Mouse (Mus musculus): ENCODE measurements around the gene Tnfaip8l2.
"Not testable (repeated sequence)": the region's sequence is repeated elsewhere in the genome, so short reads cannot be mapped to it uniquely, and the experiment has no call there.

The Tnfaip8l2 gene

DNA sequence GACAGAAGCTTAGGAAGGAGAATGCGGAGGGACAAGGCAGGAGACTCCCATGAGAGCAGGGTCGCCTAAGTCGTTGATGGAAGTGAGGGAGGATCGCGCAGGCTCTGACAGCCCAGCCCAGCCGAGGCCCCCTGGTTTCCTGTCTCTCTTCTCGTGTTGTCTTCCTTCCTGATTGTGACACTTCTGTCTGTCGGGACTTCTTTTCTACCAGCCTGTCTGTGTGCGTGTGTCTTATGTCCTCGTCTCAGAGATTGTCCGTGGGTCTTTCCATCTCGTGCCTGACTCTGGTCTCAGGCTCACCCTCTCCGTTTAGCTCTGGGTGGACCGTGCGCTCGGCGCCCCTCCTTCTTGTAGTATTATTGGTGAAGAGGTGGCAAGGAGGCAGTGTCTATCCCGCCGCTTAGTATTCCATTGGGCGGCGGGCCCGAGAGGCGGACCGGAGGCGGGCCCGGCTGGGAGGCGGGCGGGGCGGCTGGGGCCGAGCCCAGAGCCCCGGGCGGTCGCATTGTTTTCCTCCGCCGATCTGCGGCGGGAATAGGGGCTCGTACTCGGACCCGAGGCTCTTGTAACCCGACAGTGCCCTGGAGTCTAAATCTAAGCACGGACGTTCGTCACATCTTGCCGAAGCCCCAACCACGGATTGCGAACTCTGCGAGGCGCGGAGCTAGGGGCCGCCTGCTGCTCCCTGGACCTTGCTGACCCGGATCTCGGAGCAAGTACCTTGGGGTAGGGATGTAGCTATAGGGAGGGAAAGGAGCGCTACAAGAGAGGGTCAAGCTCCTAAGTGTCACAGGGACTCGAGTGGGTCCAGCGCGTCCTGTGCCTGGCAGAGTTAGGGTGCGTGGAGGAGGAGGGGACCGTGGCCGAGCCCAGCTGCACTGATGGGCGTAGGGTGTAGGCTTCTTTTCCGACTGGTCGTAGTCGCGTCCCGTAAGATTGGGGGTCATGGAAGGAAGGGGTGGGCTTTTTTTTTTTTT, 18.1 kb upstream of the Tnfaip8l2 start, which contains the start of gene Sema6c:
Sema6c (plus strand) TSS at position 471 of the 977 bp plus-strand sequence.
- DNase-seq (ENCODE audit: low read depth) = peak; percentile 85

DNA sequence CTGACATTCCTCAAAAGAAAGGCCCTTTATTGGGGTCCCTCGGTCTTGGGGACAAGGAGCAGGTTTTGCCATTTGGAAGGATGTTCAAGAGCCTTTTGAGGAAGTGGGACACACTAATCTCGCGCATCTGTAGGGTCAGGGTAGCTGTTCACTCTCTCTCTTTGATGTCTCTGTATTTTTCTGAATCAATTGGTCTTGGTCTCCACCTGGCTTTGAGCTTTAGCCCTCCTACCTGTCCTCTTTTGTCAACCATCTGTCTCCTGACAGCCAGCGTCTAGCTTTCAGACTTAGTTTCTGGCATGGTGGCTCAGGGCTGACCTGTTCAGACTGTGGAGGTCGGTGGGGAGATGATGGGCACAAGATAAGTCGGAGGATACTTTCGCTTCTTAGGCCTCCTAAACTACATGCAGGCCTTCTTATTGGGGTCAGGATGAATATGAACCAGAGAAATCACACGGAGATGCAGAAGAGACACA, 17.4 kb upstream of the Tnfaip8l2 start:
- DNase-seq (ENCODE audit: low read depth) = peak; percentile 16

DNA sequence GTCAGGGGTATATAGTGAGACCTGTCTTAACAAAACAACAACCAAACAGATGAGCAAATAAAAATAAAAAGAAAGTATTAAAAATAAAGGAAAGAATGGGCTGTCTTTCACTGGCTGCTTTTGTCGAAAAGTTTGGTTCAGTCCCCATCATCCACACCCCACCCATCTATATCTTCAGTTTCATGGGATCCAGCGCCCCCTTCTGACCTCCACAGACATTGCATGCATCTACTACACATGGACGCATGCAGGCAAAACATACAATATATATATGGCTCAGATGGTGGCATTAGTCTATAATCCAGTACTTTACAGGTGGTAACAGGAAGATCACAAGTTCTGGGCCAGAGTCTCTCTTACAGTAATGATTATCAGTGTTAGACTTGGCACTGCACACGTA, 11.7 kb upstream of the Tnfaip8l2 start:
- peak; percentile 83 for DNase-seq (ENCODE audit: low read depth)

DNA sequence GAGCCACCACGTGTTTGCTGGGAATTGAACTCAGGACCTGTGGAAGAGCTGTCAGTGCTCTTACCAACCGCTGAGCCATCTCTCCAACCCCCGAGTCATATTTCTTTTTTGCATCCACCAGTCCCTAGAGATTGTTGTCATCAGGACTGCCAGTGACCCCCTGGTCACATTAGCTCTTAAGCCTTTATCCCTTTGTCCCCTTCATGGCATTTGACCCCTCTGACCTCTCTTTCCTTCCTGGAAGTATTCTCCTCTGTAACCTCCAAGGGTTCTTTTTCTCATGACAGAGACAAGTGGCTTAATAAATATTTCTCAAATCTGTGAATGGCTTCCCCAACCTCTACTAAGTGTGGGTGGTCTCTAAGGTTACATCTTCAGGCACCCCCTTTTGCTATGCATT, 5.8 kb upstream of the Tnfaip8l2 start:
- no peak for DNase-seq (ENCODE audit: low read depth)

DNA sequence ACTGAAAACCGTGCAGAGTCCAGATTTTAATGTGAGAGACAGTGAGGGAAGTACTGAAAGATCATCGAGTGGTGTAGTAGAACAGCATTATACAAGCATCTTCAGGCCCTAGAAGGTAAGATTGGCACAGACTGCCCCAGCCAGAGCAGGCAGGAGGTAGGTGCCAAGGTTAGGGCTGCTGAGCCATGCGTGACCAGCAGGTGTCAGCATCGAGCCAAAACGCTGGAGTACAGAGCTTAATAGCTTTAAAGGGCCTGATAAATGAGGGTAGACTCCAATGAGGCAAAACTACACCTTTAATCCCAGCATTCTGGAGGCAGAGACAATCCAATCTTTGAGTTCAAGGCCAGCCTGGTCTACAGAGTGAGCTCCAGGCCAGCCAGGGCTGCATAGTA, 454 bp upstream of the Tnfaip8l2 start:
- DNase-seq (ENCODE audit: low read depth) = peak; percentile 84

DNA sequence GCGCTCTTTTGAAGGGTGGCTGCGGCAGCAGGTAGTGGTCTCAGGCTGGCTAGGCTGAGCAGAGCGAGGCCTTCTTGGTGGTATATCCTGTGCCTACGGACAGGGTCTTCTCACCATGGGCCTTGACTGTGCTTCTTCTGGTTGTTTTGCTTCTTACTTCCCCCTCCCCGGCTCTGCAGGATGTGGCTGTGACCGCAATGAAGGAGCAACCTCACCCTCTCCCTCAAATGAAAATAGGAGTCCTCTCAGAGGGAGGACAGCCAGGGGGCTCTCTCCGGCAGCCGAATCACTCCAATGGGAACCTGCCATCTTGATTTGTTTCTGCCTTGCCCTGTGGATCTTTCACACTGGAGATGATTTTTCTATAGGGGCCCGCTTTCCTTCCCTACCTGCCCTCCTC, 686 bp downstream of the Tnfaip8l2 start:
- peak; percentile 88 for DNase-seq (ENCODE audit: low read depth)

DNA sequence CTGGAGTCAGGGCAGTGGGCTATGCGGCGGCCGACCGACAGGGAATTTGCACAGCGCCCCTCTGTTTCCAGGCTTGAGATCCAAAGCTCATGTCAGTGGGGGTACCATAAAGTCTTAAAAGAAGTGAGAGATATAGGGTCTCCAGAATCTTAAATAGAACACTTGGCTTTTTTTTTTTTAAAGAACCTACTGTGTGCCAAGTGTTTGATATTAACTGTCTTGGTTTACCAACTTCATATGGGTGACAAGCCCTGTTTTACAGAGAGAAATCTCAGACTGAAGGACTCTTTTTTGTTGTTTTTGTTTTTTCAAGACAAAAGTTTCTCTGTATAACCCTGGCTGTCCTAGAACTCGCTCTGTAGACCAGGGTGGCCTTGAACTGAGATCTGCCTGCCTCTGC, 1.4 kb downstream of the Tnfaip8l2 start:
- DNase-seq (ENCODE audit: low read depth) = no peak

DNA sequence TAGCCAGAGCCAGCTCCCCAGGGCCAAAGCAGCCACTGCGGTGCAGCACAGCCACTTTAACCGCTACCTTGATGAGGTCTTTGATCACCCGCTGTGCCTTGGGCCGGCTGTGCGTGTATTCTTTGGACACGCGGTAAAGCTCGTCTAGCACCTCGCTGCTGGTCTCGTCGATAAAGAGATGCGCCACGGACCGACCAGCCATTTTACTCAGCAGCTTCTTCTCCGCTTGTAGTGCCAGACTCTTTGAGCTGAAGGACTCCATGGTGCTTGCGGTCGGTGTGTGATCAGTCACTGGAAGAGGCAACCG, 1.9 kb downstream of the Tnfaip8l2 start:
- DNase-seq (ENCODE audit: low read depth) = no peak

DNA sequence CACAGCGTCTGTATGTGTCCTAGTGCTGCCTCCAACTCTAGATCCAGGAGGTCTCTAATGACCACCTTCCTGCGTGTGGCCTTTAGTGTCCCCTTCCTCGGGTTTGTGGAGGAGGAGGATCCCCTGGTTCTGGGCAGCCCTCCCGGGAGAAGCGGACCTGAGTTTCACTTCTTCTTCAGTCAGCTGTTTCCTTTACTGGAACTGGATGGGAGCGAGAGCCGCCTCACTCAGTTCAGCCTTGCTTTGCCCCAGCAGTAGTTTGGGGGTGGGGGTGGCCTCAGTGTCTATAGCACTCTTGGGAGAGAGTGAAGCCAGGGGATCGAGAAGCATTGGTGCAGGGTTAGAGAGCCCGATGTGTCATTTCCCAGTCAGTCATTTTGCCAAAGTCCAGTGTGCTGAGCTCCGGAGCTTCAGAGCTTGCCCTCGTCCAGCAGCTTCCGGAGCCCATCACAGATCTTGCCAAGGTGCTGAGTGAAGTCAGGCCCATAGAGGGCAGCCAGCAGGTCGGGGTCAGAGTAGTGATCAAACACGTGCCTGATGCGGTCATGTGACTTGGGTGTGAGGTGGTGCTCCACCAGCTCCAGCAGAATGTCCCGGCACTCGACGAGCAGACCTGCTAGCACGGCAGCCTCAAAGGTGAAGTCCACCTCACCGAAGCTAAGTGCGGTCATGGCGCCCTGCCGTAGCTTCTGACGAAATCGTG, 2.4 kb downstream of the Tnfaip8l2 start:
- no peak for DNase-seq (ENCODE audit: low read depth)

DNA sequence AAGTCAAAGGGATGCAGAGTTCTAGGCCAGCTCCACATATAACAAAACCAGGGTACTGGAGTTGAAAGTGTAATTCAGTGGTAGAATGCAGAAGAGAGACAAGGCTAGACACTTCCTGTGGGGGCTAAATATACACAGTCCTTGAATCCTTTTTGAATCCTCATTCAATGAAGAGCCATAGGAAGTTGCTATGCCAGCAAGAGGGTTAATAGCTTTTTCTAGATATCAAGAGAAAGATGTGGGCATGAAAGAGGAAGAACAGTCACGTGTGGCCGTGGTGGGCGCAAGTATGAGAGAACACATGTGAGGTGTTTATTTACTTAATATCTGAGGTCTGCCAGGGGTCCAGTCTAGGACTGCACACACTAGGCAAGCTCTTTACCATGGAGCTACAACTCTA, 5.8 kb downstream of the Tnfaip8l2 start:
- DNase-seq (ENCODE audit: low read depth) = peak; percentile 43

DNA sequence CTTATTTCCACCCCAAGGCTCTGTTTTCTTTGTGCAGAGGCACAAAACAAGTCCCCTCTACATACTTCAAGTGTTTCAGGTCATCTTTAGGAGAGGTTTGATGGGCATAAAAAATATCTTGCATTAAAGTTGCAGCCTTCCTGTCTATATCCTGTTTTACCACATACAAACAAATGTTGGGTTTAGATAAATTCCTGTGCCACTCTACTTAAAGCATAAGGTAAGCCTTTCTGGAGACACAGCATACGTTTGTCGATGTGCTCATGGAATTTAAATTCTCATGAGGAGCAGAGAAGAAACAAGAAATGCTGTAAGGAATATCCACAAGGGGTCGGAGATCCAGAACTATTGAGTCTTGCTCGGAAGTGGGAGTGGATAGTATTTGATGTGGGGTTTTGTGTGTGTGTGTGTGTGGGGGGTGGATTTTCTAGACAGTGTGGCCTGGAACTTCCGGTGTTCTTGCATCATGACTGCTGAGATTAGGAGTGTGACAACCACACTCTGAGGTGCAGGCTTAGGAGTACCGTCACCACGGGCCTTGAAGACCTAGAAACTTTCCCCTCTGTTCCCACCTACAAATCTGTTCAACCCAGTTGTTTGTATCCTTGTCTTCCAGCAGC, 6.6 kb downstream of the Tnfaip8l2 start:
- DNase-seq (ENCODE audit: low read depth) = peak; percentile 93

DNA sequence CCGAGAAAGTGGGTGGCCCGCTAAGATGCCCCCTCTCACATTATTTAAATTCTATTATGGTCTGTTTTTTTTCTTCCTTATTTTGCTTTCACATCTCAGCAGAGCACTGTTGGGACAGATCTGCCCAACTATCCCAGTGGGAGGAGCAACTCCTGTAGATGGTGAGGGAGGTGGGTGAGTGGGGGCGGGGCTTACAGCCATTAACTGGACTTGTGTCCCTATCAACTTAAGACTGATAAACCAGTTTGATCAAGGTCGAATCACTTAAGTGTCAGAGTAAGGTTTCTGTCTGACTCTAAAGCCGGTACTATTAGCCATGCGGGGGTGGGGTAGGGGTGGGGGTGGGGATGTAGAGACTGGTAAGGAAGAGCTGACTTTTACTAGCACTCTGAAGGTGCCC, 7.1 kb downstream of the Tnfaip8l2 start:
- peak; percentile 81 for DNase-seq (ENCODE audit: low read depth)

DNA sequence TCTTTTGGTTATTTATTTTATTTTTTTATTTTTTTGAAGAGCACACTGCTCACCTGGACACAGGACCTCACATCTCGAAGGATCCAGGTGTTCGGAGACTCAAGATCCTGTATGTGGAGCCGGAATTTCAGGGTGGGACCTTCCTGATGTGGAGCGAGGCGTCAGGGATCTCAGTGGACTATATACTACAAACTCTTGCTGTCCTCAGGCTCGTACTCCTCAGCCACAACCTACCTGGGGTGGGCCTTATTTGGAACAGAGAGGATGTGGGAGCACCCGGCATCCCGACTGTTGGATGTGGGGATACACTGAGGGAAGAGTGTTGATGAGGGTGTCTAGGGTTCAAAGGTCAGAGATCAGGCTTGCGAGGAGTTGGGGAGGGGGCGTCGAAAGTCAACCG, 8.0 kb downstream of the Tnfaip8l2 start:
- DNase-seq (ENCODE audit: low read depth) = not testable (repeated sequence)

DNA sequence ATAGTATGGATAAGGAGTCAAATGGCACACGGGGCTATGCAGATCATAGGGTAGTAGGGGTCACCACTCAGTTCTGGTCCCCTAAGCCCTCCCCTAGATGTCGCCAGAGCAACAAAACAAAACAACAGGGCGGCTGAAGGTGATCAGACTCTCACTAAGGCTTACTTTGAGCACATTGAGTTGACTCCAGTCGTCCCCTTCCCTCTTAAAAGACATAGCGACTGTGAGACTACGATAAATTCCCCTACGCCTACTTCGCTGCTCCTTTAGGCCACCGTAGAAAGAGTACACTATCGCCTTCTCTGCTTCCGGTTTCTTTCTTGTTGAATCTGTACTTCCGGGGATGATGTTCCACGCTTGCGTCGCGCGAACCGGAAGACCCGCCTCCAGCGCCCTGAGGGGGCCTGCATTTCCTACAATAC, 8.5 kb downstream of the Tnfaip8l2 start, which contains the start of the genes Scnm1 and Lysmd1:
Scnm1 (minus strand) TSS at position 332 of the 422 bp plus-strand sequence.
Lysmd1 (plus strand) TSS at position 409 of the 422 bp plus-strand sequence.
- DNase-seq (ENCODE audit: low read depth) = peak; percentile 97

DNA sequence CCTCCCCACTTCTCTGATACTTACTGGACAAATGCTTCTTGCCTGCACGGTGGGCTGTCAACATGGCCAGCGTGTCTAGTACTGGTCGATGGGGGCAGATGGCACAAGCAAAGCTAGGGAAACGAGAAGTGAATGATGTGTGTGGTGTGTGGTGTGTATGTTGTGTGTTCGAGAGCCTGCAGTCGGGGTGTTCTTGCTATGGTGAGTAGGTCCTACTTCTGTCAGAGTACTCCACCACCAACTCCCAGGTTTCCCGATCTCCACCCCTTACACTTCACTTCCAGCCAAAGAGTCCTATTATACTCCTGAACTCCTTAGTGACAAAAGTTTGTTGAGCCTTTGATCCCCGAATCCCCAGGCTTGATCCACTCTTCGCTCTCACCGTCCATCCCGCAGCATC, 9.0 kb downstream of the Tnfaip8l2 start:
- DNase-seq (ENCODE audit: low read depth) = no peak

DNA sequence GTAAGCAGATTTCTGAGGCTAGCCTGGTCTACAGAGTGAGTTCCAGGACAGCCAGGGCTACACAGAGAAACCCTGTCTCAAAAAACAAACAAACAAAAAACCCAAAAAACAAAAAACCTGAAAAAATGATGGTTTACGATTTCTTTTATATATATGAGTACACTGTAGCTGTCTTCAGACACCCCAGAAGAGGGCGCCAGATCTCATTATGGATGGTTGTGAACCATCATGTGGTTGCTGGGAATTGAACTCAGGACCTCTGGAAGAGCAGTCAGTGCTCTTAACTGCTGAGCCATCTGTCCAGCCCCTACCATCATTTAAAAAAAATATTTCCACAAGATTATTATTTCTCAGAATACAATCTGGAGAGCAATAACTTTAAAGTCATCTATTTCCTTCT, 9.8 kb downstream of the Tnfaip8l2 start:
- not testable (repeated sequence) for DNase-seq (ENCODE audit: low read depth)

DNA sequence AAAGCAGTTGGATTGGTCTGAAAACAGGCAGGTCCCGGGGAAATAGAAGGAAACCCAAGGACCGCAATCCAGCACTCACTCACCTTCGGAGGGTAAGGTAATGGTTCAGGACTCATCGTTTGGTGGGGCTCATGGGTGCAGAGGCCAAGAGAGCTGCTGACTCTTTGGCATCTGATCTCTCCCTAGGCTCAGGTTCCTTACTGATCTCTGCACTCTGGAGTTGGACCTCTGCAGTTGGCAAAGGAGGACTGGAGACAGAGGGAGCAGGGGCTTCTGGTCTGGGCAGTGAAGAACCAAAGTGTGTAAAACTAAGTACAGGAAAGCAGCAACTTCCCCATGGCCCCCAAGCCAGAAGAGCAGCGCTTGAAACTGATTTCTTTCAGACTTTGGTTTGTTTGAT, 12.1 kb downstream of the Tnfaip8l2 start:
- DNase-seq (ENCODE audit: low read depth) = no peak

DNA sequence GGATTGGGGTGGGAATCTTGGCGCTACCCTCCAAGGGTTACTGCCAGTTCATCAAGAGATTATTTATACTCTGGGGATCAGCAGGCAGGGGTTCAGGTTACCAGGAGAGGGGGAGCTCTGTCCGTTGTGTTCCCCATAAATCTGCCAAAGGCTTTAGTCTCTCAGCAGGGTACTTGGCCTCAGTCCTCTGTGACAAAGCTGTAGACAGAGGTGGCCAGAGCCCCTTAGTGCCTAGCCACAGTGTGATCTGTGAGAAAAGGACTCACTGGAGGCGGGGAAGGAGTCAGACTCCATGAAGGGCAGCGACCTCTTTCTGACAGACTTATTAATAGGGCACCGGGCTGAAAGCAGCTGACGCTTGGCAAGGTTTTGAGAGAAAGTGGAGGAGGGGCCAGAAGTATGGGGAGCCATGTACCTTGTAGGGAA, 12.9 kb downstream of the Tnfaip8l2 start:
- no peak for DNase-seq (ENCODE audit: low read depth)

DNA sequence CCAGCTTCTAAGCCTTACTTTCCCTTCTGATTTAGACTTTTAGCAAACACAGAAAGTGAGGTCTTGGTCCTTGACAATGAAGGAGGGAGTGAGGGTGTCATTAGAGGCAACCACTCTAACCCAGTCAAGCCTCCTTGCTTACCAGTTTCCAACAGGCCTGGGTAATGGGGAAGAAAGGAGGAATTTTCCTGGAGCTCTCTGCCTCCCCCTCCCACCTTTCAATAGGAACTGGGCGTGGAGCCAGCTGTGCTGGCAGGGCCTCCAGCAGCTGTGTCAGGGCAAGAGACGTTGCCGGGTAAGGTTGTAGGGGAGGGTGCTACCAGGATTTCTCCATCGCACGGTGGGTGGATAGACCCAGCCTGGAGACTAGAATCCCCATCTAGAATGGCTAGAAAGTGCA, 17.2 kb downstream of the Tnfaip8l2 start:
- DNase-seq (ENCODE audit: low read depth) = no peak

DNA sequence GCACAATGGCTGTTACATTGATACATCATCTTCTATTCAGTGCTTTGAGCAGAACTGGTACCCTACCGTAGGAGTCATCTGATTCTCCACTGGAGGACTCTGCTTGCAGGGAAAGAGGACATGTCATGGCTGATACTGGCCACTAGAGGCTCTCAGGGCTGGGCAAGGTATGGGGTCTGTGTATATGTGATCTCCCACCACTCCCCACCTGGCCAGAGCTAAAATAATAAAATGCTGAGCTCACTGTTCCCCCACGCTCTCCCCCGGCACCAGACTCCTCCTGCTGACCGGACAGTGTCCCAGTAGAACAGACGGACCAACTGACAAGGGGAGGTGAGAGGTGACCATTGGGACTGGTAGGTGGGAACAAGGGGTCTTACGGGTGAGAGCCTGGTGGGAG, 17.9 kb downstream of the Tnfaip8l2 start, which contains the start of gene Tmod4:
Tmod4 (plus strand) TSS at position 231 of the 400 bp plus-strand sequence.
- no peak for DNase-seq (ENCODE audit: low read depth)

DNA sequence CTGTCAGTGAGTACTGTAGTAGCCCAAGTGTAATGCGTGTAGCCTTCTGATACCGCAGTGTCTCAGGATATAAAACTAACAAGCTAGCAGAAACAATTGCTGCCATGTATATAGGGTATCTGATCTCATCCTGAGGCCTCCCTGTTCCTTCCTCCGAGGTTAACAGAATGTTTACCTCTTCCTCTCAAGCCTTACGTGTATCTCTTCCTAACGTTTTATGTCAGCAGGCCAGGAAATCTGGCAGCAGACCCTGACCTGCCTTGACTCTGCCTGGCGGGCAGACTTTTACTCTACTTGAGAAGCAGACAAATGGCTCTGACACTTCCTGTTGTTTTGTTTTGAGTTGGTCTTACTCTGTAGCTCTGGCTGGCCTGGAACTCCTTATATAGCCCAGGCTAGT, 20.6 kb downstream of the Tnfaip8l2 start:
- DNase-seq (ENCODE audit: low read depth) = peak; percentile 72

DNA sequence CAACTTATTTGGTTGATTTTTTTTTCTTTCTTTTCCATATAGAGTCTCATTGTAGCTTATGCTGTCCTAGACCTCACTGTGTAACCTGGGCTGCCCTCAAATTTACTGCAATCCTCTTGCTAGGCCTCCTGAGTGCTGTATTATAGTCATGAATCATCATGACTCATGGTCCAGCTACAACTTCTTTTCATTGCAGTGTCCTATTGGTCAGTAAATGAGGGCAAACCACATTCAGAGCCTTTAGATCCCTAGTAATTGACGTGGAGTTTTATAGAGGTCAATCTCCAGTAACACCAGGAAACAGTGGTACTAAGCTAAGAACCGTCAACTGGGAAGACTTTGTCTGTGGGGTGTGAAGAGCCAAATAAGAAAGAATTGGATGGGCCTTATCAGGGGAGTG, 24.4 kb downstream of the Tnfaip8l2 start:
- peak; percentile 86 for DNase-seq (ENCODE audit: low read depth)
